Mouse (Mus musculus) neural tube, embryonic 10.5 days (tissue): Measurements from ENCODE around the gene Tnfrsf11a.

Experiments used
- DNase-seq: peaks from one replicate; pipeline ENCODE4 v3.0.0-alpha.2; 2017; ENCODE audit warnings: low spot score; ENCODE audit errors: extremely low spot score

The Tnfrsf11a gene

GRCm38 (mm10) chr1:105891032-105891725, 110.7 kb downstream of the Tnfrsf11a start:
- peak; percentile 80 for DNase-seq

GRCm38 (mm10) chr1:105895019-105895418, 114.5 kb downstream of the Tnfrsf11a start:
- DNase-seq: no peak
